Mouse (Mus musculus): ENCODE data around the gene L3mbtl3.

Gene L3mbtl3

DNA sequence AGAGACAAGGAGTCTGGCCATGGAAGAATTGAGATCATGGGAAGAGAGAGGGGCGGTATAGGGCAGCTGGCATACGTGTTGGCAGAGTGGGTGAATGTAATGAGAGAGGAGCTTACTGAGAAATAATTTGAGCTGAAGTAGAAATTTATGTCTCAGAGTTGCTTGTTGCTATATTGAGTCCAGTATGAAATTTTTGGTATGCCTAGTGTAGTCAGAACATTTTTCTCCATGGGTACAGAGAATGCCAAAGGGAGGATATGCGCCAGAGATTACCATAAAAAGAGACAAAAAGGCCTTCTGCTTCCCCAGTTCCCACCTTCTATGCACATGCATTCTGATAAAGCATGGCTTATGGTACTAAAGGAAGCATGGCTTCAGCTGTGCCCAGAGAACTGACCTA, 132.6 kb downstream of the L3mbtl3 start:
- DNase-seq (ENCODE audit: low read depth, low spot score), result no peak

DNA sequence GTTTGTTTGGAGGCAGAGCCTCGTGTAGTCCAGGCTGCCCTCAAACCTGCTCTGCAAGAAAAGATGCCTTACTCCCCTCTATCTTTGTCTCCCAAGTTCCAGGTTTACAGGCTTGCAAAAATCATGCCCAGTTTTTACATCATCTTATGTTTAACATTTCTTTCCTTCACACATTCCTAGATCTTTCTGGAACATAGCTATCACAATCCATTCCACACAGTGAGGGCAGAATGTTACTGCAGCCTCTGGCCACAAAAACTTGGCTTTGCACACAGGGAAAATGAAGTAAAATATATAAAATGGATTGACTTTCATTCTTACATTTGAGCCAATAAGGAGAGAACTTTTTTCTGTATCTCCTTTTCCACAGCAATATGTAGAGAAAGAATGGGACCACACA, 136.7 kb downstream of the L3mbtl3 start:
- DNase-seq (ENCODE audit: low read depth, low spot score), result no peak

DNA sequence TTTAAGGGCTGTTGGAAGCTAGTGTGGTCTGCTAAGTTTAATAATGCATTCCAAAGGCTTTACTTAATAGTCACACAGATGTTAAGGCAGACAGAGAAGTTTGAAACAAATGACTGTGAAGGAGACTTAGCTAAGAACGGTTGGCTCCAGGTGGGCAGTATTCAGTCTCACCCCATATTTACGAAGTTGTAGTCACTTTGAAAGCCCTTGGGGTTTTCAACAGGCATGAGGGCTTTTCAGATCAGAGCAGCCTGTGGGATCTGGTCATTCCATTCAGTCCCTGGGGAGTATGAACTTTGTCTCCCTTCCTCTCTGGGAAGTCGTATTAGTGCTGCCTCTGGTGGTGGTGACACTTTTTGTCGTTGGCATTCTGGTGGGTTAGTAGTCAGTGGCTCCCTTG, 137.2 kb downstream of the L3mbtl3 start:
- DNase-seq (ENCODE audit: low read depth, low spot score), result no peak

DNA sequence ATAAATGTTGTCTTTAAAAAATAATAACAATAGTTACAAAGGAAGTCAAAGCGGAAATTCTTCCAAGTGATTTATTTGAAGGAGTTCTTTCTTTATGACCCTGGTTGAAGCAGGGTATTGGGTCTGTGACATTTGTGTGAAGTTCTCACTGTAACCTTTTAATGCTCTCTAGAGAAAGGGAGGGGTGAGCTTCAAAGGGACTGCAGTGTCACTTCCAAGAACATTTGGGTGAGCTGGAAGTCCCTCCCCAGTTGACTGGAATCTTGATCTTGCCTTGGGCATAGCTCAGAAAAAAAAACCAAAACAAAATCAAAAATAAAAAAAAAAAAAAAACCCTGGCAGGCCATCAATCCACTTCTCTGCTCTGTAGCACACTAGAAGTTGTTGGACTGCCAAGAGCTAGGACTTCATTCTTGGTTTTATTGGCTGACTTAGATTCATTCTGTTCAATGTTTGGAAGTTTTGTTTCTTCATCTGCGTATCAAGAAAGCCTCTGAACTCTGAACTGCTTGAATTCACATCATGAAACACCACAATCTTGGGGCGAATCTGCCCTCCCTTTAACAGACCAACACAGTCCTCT, 143.6 kb downstream of the L3mbtl3 start:
- no peak for DNase-seq (ENCODE audit: low read depth, low spot score)

DNA sequence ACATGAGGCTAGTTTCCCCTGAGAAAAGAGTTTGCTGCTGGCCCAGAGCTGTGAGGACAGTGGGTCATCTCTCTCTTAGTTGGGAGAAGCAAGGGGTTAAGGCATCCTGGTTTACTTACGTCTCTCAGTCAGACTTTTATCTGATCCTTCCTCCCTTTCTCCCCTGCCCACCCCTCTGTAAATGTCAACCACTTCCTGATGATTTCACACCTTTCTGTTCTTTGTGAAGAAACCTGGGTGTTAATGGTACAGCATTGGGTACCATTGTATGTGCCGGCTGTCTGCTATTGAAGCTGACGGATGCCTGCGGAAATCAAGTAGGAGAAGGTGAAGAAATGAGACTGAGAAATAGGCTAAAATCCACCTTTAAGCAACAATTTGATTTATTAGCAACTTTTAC, 146.3 kb downstream of the L3mbtl3 start, which contains the start of gene Samd3:
Gene Samd3 (plus strand): TSS at position 220 of the 400 bp plus-strand sequence.
- DNase-seq (ENCODE audit: low read depth, low spot score), result no peak

DNA sequence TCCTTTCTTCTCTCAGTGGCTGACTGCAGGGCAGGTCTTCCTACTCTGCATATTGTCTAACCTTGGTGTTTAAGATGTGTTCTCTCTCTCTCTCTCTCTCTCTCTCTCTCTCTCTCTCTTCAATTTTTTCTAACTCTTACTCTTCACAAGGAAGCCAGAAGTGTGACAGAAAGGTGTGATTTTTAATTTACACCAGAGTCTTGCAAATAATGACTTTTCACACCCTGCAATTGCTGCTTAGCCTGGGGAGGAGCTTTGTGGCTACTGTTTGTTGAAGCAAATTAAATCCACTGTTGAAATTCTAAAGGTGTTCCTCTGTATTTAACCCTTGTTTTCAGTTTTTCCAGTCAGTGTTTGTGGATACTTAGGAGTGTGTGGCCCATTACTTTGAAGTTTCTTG, 147.6 kb downstream of the L3mbtl3 start:
- no peak for DNase-seq (ENCODE audit: low read depth, low spot score)

DNA sequence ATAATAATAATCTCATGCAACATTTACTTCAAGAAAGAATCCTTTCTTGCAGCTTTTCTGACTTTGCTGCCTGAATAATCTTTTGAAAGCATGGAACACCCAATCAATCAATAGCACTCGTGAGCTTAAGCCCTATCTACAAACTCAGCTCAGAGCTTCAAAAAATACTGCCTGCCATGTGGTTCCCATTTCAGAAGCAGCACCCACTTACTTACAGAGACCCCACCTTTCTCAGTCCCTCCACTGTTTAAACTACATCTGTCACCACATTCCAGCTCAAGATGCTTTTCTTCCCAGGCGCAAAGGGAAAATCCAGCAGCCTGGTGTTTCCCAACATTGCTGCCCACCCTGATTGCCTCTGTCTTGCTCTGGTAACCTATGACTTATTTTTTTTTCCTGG, 149.0 kb downstream of the L3mbtl3 start:
- no peak for DNase-seq (ENCODE audit: low read depth, low spot score)

DNA sequence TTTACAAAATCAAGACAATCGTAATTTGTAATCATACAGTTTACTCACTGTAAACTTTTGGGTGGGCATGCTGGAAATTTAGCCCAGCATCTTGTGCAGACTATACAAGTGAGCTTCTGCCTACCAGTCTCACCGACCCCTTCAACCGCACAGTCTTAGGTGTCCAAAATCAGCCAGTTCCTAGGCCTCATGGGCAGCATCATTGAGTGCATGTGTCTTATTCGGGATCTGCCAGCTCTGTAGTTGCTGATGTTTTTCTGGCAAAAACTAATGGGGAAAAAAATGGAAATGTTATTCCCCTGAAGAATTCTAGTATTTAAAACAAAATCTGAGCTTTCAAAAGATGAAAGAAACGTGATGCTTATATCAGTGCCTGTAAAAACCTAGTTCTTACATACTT, 149.5 kb downstream of the L3mbtl3 start:
- no peak for DNase-seq (ENCODE audit: low read depth, low spot score)

Data from retina, postnatal 7 days (tissue).